Mouse (Mus musculus): ENCODE results near the gene Bend6. TPM values are rescaled to one million over a fixed set of nuclear protein-coding genes. Genes with fewer than 3 reads are reported as not detected.
"Not testable (repeated sequence)": the region's sequence is repeated elsewhere in the genome, so short reads cannot be mapped to it uniquely, and the experiment has no call there.

The Bend6 gene
- polyA plus RNA-seq, 1 experiment from 2014 or later: 1.8 TPM

- H3K36me3 ChIP-seq: no peaks in the 10 kb centered on the region
- no peak for ATAC-seq (ENCODE audit: insufficient number of reproducible peaks, insufficient read depth, low FRiP score, low TSS enrichment, low read depth)
- no peak overlapping the region for H3K4me2 ChIP-seq
- H3K4me1 ChIP-seq (replicated peaks): no peaks in the 10 kb centered on the region
- H3K27ac ChIP-seq: no peak overlapping the region
- H3K4me3 ChIP-seq (replicated peaks): no peak overlapping the region
- no peak overlapping the region for H3K9ac ChIP-seq (replicated peaks)
- H3K27me3 ChIP-seq: no peaks in the 10 kb centered on the region
- H3K9me3 ChIP-seq: peaks cover 3% of the 10 kb centered on the region; the same call in 1 of the 2 replicates
- 43% methylated on average over 6 of the region's 6 CpGs for WGBS
These were observed 31.9 kb downstream of the Bend6 start for GRCm38 (mm10) chr1:33875691-33876090.

GRCm38 (mm10) chr1:33873561-33873960 is 34.1 kb downstream of the Bend6 start:
- Histone ChIP-seq H3K4me2 (no peak overlapping the region), H3K36me3 (no peaks in the 10 kb centered on the region), H3K27me3 (no peaks in the 10 kb centered on the region), H3K4me3 (replicated peaks) (no peak overlapping the region), H3K9me3 (peaks cover 3% of the 10 kb centered on the region; the same call in 1 of the 2 replicates), H3K9ac (replicated peaks) (no peak overlapping the region), H3K4me1 (replicated peaks) (no peaks in the 10 kb centered on the region), H3K27ac (no peak overlapping the region)
- 90% methylated on average over 5 of the region's 5 CpGs for WGBS
- ATAC-seq (ENCODE audit: insufficient number of reproducible peaks, insufficient read depth, low FRiP score, low TSS enrichment, low read depth): no peak

DNA sequence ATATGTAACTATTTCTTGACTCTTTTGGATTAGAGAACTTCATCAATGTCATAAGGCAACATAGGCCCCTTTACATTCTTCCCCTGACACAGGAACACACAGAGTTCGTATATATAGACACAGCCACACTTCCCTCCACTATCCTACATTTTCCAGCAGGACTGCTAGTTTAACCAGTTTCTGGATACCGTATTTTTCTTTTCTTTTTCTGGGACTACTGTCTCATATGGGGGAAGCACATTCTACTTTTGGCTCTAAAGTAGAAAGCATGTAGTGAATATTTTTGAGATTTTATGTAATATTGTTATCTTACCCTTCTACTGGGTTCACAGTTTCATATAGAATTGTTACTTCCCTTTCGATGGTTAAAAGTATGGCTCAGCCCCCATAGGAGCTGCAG is 38.2 kb downstream of the Bend6 start:
- Histone ChIP-seq H3K4me2 (no peak overlapping the region), H3K9me3 (peaks cover 3% of the 10 kb centered on the region; the same call in 1 of the 2 replicates), H3K36me3 (no peaks in the 10 kb centered on the region), H3K4me1 (replicated peaks) (no peaks in the 10 kb centered on the region), H3K4me3 (replicated peaks) (no peak overlapping the region), H3K27ac (no peak overlapping the region), H3K9ac (replicated peaks) (no peak overlapping the region), H3K27me3 (no peaks in the 10 kb centered on the region)
- WGBS: 90% methylated on average over 3 of the region's 3 CpGs
- ATAC-seq (ENCODE audit: insufficient number of reproducible peaks, insufficient read depth, low FRiP score, low TSS enrichment, low read depth): no peak

DNA sequence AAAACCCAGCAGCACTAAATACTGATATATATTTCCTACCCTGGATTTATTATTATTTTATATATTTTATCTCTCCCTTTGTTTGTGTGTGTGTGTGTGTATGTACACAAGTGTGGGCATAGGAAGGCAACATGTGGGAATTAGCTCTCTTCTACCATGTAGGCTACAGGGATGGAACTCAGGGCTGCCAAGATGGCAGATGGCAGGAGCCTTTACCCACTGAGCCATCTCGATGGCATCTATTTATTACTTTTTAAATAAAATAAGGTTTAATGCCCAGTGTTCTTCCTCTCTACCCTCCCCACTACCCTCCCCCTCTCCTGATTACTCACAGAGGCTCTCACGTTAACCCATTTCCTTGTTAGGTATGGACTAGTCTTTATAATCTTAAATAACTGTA is 38.6 kb downstream of the Bend6 start:
- no peak overlapping the region for H3K4me2 ChIP-seq
- H3K36me3 ChIP-seq: no peaks in the 10 kb centered on the region
- no peaks in the 10 kb centered on the region for H3K27me3 ChIP-seq
- H3K27ac ChIP-seq: no peak overlapping the region
- H3K9me3 ChIP-seq: peaks cover 3% of the 10 kb centered on the region; the same call in 1 of the 2 replicates
- no peak for ATAC-seq (ENCODE audit: insufficient number of reproducible peaks, insufficient read depth, low FRiP score, low TSS enrichment, low read depth)
- H3K4me1 ChIP-seq (replicated peaks): no peaks in the 10 kb centered on the region
- no peak overlapping the region for H3K9ac ChIP-seq (replicated peaks)
- 87% methylated on average over 2 of the region's 2 CpGs for WGBS
- H3K4me3 ChIP-seq (replicated peaks): no peak overlapping the region

DNA sequence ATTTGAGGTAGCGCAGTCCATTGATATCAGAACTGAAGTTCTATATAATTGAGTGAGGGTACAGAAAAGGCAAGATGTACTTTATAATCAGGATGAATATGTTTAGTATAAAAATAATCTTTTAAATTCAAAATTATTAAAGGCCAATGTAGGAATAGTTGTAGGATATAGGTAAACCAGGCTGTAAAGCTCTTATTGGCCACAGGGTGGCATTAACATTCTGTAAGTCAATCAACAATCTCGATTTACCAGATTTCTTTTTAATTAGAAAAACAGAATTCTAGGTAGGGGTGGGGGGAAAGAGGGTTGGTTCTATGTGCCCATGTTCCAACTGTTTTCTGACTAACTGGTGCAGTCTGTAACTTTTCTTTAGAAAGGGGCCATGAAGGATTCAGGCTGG is 60.8 kb downstream of the Bend6 start:
- 92% methylated on average over 2 of the region's 2 CpGs for WGBS

DNA sequence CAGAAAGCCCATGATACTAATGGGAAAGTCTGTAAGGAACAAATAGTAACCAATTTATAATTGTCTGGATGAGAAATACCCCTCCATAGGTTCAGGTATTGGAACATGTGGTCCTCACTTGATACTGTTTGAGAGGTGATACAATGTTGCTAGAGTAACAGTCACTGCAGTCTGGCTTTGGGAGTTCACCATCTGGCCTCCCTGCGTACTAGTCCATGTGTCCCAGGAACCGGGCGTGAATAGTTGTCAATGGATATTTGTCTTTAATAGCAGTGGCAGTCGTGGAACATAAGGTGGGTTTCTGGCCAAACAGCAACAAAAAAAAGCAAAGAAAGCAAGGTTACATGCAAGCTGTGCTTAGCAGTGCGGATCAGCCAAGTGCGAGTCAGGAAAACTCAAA is 63.8 kb downstream of the Bend6 start:
- Histone ChIP-seq H3K4me3 (replicated peaks) (no peak overlapping the region), H3K9ac (replicated peaks) (no peak overlapping the region), H3K27ac (no peak overlapping the region), H3K9me3 (no peaks in the 10 kb centered on the region), H3K36me3 (no peaks in the 10 kb centered on the region), H3K4me1 (replicated peaks) (no peaks in the 10 kb centered on the region), H3K4me2 (no peak overlapping the region), H3K27me3 (no peaks in the 10 kb centered on the region)
- WGBS: 82% methylated on average over 6 of the region's 6 CpGs
- no peak for ATAC-seq (ENCODE audit: insufficient number of reproducible peaks, insufficient read depth, low FRiP score, low TSS enrichment, low read depth)

More for the DNA sequence above, 60.8 kb downstream of the Bend6 start:
- Histone ChIP-seq H3K27me3 (no peaks in the 10 kb centered on the region), H3K36me3 (no peaks in the 10 kb centered on the region), H3K4me1 (replicated peaks) (no peaks in the 10 kb centered on the region), H3K27ac (no peak overlapping the region), H3K4me3 (replicated peaks) (no peak overlapping the region), H3K9ac (replicated peaks) (no peak overlapping the region), H3K9me3 (no peaks in the 10 kb centered on the region), H3K4me2 (no peak overlapping the region)
- ATAC-seq (ENCODE audit: insufficient number of reproducible peaks, insufficient read depth, low FRiP score, low TSS enrichment, low read depth): no peak

GRCm38 (mm10) chr1:33838952-33839351 is 68.7 kb downstream of the Bend6 start:
- H3K27ac ChIP-seq; H3K4me1 ChIP-seq (replicated peaks); H3K9ac ChIP-seq (replicated peaks); H3K4me3 ChIP-seq (replicated peaks); H3K36me3 ChIP-seq; ATAC-seq (ENCODE audit: insufficient number of reproducible peaks, insufficient read depth, low FRiP score, low TSS enrichment, low read depth); H3K4me2 ChIP-seq; H3K9me3 ChIP-seq; H3K27me3 ChIP-seq: not testable (repeated sequence)
- 92% methylated on average over 14 of the region's 14 CpGs for WGBS

DNA sequence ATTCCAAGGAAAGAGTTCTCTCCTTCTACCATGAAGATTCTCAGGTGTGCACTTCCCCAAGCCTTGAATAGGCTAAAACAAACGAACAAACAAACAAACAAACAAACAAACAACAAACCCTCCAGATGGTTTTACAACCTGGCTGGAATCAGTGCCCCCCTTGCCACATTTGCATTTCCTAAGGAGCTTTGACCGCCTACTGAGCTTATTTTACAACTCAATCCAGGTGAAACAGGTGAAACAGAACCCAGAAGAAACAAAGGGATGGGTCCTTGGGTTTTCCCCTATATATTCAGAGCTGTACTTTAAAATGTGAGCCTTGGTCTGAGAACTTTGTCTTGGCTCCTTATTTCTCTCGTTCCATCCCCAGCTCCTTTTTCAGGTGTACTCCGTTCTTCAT is 77.0 kb downstream of the Bend6 start:
- 0 out of 2 replicates have a peak, but pooled peaks cover 6% of the 10 kb centered on the region for H3K9me3 ChIP-seq
- no peaks in the 10 kb centered on the region for H3K4me1 ChIP-seq (replicated peaks)
- H3K4me2 ChIP-seq: no peak overlapping the region
- no peaks in the 10 kb centered on the region for H3K36me3 ChIP-seq
- no peak overlapping the region for H3K9ac ChIP-seq (replicated peaks)
- H3K27ac ChIP-seq: no peak overlapping the region
- H3K27me3 ChIP-seq: no peaks in the 10 kb centered on the region
- no peak for ATAC-seq (ENCODE audit: insufficient number of reproducible peaks, insufficient read depth, low FRiP score, low TSS enrichment, low read depth)
- WGBS: 66% methylated on average over 4 of the region's 4 CpGs
- H3K4me3 ChIP-seq (replicated peaks): no peak overlapping the region

- WGBS: 83% methylated on average over 2 of the region's 2 CpGs
- no peak overlapping the region for H3K27ac ChIP-seq
- peaks cover 5% of the 10 kb centered on the region for H3K4me1 ChIP-seq (replicated peaks)
- H3K9me3 ChIP-seq: no peaks in the 10 kb centered on the region
- H3K4me3 ChIP-seq (replicated peaks): no peak overlapping the region
- H3K27me3 ChIP-seq: no peaks in the 10 kb centered on the region
- ATAC-seq (ENCODE audit: insufficient number of reproducible peaks, insufficient read depth, low FRiP score, low TSS enrichment, low read depth): no peak
- peaks cover 4% of the 10 kb centered on the region for H3K36me3 ChIP-seq
- no peak overlapping the region for H3K4me2 ChIP-seq
- no peak overlapping the region for H3K9ac ChIP-seq (replicated peaks)
These were observed 89.7 kb downstream of the Bend6 start for GRCm38 (mm10) chr1:33817931-33818330.

- H3K36me3 ChIP-seq: peaks cover 35% of the 10 kb centered on the region
- H3K9ac ChIP-seq (replicated peaks): peak within 1 kb of the TSS; percentile 97
- under 1% methylated on average over 85 of the region's 85 CpGs for WGBS
- peak; percentile 91 for ATAC-seq (ENCODE audit: insufficient number of reproducible peaks, insufficient read depth, low FRiP score, low TSS enrichment, low read depth)
- peak within 1 kb of the TSS; percentile 94 for H3K4me3 ChIP-seq (replicated peaks)
- H3K4me2 ChIP-seq: peak within 1 kb of the TSS; percentile 74
- H3K27ac ChIP-seq: peak within 1 kb of the TSS; percentile 95
- H3K4me1 ChIP-seq (replicated peaks): peaks cover 13% of the 10 kb centered on the region
- no peaks in the 10 kb centered on the region for H3K27me3 ChIP-seq
- 0 out of 2 replicates have a peak, but pooled peaks cover 2% of the 10 kb centered on the region for H3K9me3 ChIP-seq
These were observed 93.5 kb downstream of the Bend6 start, which contains the start of gene Zfp451 for GRCm38 (mm10) chr1:33813868-33814794. Zfp451 (minus strand) TSS chr1:33814595.

- H3K4me2 ChIP-seq: peak overlapping the region; percentile 74
These were observed 94.1 kb downstream of the Bend6 start for GRCm38 (mm10) chr1:33813495-33813867.

More at GRCm38 (mm10) chr1:33813495-33813867, 94.1 kb downstream of the Bend6 start:
- H3K27me3 ChIP-seq: no peaks in the 10 kb centered on the region
- peaks cover 40% of the 10 kb centered on the region for H3K36me3 ChIP-seq
- peak overlapping the region; percentile 95 for H3K27ac ChIP-seq
- peak overlapping the region; percentile 94 for H3K4me3 ChIP-seq (replicated peaks)
- no peak for ATAC-seq (ENCODE audit: insufficient number of reproducible peaks, insufficient read depth, low FRiP score, low TSS enrichment, low read depth)
- WGBS: 17% methylated on average over 11 of the region's 11 CpGs
- peak overlapping the region; percentile 97 for H3K9ac ChIP-seq (replicated peaks)
- H3K9me3 ChIP-seq: 0 out of 2 replicates have a peak, but pooled peaks cover 2% of the 10 kb centered on the region
- peaks cover 13% of the 10 kb centered on the region for H3K4me1 ChIP-seq (replicated peaks)

All from limb, embryonic 12.5 days (tissue).